29 mouse cellular contexts compared by ENCODE assay signal in the genomic region with DNA sequence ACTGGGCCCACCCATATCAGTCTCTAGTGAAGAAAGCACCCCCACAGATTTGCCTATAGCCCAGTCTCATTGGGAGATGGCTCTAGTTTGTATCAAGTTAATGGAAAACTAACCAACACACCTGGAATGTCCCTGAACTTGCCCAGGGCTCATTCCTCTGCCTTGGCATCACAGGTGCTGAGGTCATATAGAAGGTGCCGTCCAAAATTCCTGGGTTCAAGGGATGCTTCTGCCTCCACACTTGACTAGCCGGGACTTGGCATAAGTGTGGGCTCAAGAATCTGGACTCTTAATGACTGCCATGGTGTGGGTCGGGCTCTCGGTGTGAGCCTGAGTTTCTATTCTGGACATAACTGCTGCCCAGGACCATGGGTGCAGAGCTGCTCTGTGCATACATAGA. TPM values are rescaled to one million over a fixed set of nuclear protein-coding genes. Genes with fewer than 3 reads are reported as not detected.
"Had no signal": no experiment of that assay in that cellular context is flagged by ENCODE, and none has a peak within 500 bp of the region (broad histone marks: within the 10 kb centered on the region; RNA-seq: fewer than 3 reads in every experiment).

No protein-coding gene starts in this region.

- H3K9ac ChIP-seq: limb, embryonic 12.5 days; limb, embryonic 15.5 days; liver, embryonic 14.5 days; liver, postnatal 0 days; lung, embryonic 14.5 days; midbrain, embryonic 15.5 days; neural tube, embryonic 12.5 days; neural tube, embryonic 15.5 days had no signal

- H3K27me3 ChIP-seq: limb, embryonic 12.5 days; limb, embryonic 15.5 days; midbrain, embryonic 15.5 days; neural tube, embryonic 12.5 days; neural tube, embryonic 15.5 days had no signal

- ATAC-seq: intestine, postnatal 0 days; liver, postnatal 0 days; lung, postnatal 0 days; midbrain, embryonic 15.5 days had no signal

- H3K4me3 ChIP-seq: left cerebral cortex, adult 2 months; limb, embryonic 12.5 days; limb, embryonic 15.5 days; megakaryocyte, embryonic 14.5 days; midbrain, embryonic 10.5 days; midbrain, embryonic 15.5 days; neural tube, embryonic 12.5 days; neural tube, embryonic 15.5 days had no signal

- H3K4me1 ChIP-seq: limb, embryonic 12.5 days; limb, embryonic 15.5 days; midbrain, embryonic 15.5 days; neural tube, embryonic 12.5 days; neural tube, embryonic 15.5 days had no signal

- DNase-seq: kidney, postnatal 14 days; layer of hippocampus, postnatal 36 days; left cerebral cortex, postnatal 4 days; liver, postnatal 0 days; lung, embryonic 14.5 days; right cerebral cortex, adult 18-20 months; right cerebral cortex, postnatal 14 days; right cerebral cortex, postnatal 4 days; thymus, adult 2 months; thymus, postnatal 14 days; thymus, postnatal 4 days had no signal

- H3K36me3 ChIP-seq: midbrain, embryonic 15.5 days; neural tube, embryonic 15.5 days had no signal

- H3K27ac ChIP-seq: left cerebral cortex, adult 2 months; limb, embryonic 12.5 days; limb, embryonic 15.5 days; liver, embryonic 14.5 days; midbrain, embryonic 10.5 days; midbrain, embryonic 15.5 days; neural tube, embryonic 12.5 days; neural tube, embryonic 15.5 days; stomach, postnatal 0 days had no signal

- H3K9me3 ChIP-seq: limb, embryonic 12.5 days; limb, embryonic 15.5 days; midbrain, embryonic 10.5 days; midbrain, embryonic 15.5 days; neural tube, embryonic 12.5 days; neural tube, embryonic 15.5 days had no signal

- H3K4me2 ChIP-seq: limb, embryonic 12.5 days; limb, embryonic 15.5 days; liver, embryonic 11.5 days; lung, embryonic 14.5 days; midbrain, embryonic 15.5 days; neural tube, embryonic 12.5 days; neural tube, embryonic 15.5 days had no signal

RNA-seq across cellular contexts. Expression of gene Gtsf1l, which starts 8.6 kb away (rescaled TPM):
- total RNA-seq: layer of hippocampus, adult 8-10 months; layer of hippocampus, postnatal 10 days; layer of hippocampus, postnatal 36 days; left cerebral cortex, adult 2 months; left cerebral cortex, postnatal 10 days; left cerebral cortex, postnatal 4 days had no signal
- polyA plus RNA-seq: intestine, embryonic 14.5 days; intestine, postnatal 0 days; limb, embryonic 12.5 days; limb, embryonic 15.5 days; liver, embryonic 11.5 days; liver, embryonic 14.5 days; liver, postnatal 0 days; lung, embryonic 14.5 days; midbrain, embryonic 10.5 days; midbrain, embryonic 15.5 days; neural tube, embryonic 12.5 days; neural tube, embryonic 15.5 days; stomach, embryonic 14.5 days; thymus, adult 2 months had no signal
